Mouse (Mus musculus) bone marrow, adult 2 months (tissue): ENCODE data around the gene Gm525. TPM values are rescaled to one million over a fixed set of nuclear protein-coding genes. Genes with fewer than 3 reads are reported as not detected.

Experiments used
- H3K27ac ChIP-seq: fragments of 200-500 bp; 2 replicates; pipeline ENCODE4 v1.5.1; 2012; ENCODE audit warnings: low read depth, mild to moderate bottlenecking, control low read depth, inconsistent platforms, low read length; ENCODE audit not compliant: control insufficient read depth, poor library complexity, insufficient read depth
- H3K4me1 ChIP-seq: fragments of 200-500 bp; 2 replicates; pipeline ENCODE4 v1.6.1; 2011; ENCODE audit warnings: low read length; ENCODE audit not compliant: control insufficient read depth, insufficient read depth
- H3K4me3 ChIP-seq: fragments of 200-500 bp; replicated peaks from 2 replicates; pipeline ENCODE3; 2011; ENCODE audit warnings: mild to moderate bottlenecking, low read depth, low read length, control low read depth; ENCODE audit not compliant: control insufficient read depth
- CTCF ChIP-seq: fragments of 200-500 bp; IDR thresholded peaks from 2 replicates; pipeline ENCODE4 v1.5.1; 2011; ENCODE audit warnings: low read length, control low read depth; ENCODE audit not compliant: control insufficient read depth, insufficient read depth
- POLR2A ChIP-seq: fragments of 200-500 bp; IDR thresholded peaks from 2 replicates; pipeline ENCODE4 v1.6.1; 2011; ENCODE audit warnings: low read depth, mild to moderate bottlenecking, control low read depth, low read length, borderline replicate concordance; ENCODE audit not compliant: control insufficient read depth
- WGBS: fragments of 180-500 bp; shearing (Covaris S2); methylation state at CpG from one replicate; pipeline ENCODE4 v1.1.7; 2018; 5-methylcytosine and 5-hydroxymethylcytosine counted together
- polyA plus RNA-seq: library from polyadenylated mRNA; stranded (reverse); fragments of >200 nt; gene quantifications from 2 replicates; pipeline ENCODE4 v1.2.4, GENCODE M21; 2011; ENCODE audit warnings: low replicate concordance; ENCODE audit not compliant: missing spikeins, insufficient read depth, insufficient read length

Gm525 gene
- polyA plus RNA-seq, 1 experiment, result not detected

- H3K4me1 ChIP-seq, result no peaks in the 10 kb centered on the region
- TF ChIP-seq CTCF (no peak), POLR2A (no peak)
- no peak overlapping the region for H3K4me3 ChIP-seq
- H3K27ac ChIP-seq, result no peak overlapping the region
- WGBS, result 79% methylated on average over 6 of the region's 6 CpGs
These were observed 7.5 kb upstream of the Gm525 start for GRCm38 (mm10) chr11:89066126-89066525.

- Histone ChIP-seq H3K4me3 (no peak within 1 kb of the TSS), H3K4me1 (no peaks in the 10 kb centered on the region), H3K27ac (no peak within 1 kb of the TSS)
- 97% methylated on average over 1 of the region's 1 CpGs for WGBS
- TF ChIP-seq CTCF (no peak), POLR2A (no peak)
These were observed 6.9 kb upstream of the Gm525 start, which contains the start of gene Dgke for GRCm38 (mm10) chr11:89066750-89067149. Dgke (minus strand) TSS chr11:89066850.

GRCm38 (mm10) chr11:89067301-89067822, 6.3 kb upstream of the Gm525 start:
- no peak for TF ChIP-seq CTCF
- no peak for TF ChIP-seq POLR2A
- WGBS, result 79% methylated on average over 6 of the region's 6 CpGs
- H3K4me1 ChIP-seq, result no peaks in the 10 kb centered on the region
- H3K4me3 ChIP-seq, result no peak overlapping the region
- H3K27ac ChIP-seq, result no peak overlapping the region

GRCm38 (mm10) chr11:89067871-89068490, 5.7 kb upstream of the Gm525 start:
- Histone ChIP-seq H3K27ac (no peak overlapping the region), H3K4me3 (no peak overlapping the region), H3K4me1 (no peaks in the 10 kb centered on the region)
- WGBS, result 55% methylated on average over 11 of the region's 11 CpGs
- TF ChIP-seq CTCF (no peak), POLR2A (no peak)

GRCm38 (mm10) chr11:89068649-89069048, 5.0 kb upstream of the Gm525 start:
- H3K4me1 ChIP-seq, result no peaks in the 10 kb centered on the region
- no peak overlapping the region for H3K4me3 ChIP-seq
- 90% methylated on average over 14 of the region's 14 CpGs for WGBS
- H3K27ac ChIP-seq, result no peak overlapping the region
- TF ChIP-seq POLR2A, result no peak
- TF ChIP-seq CTCF, result no peak

GRCm38 (mm10) chr11:89069303-89069702, 4.3 kb upstream of the Gm525 start:
- Histone ChIP-seq H3K4me1 (no peaks in the 10 kb centered on the region), H3K4me3 (no peak overlapping the region), H3K27ac (no peak overlapping the region)
- 6% methylated on average over 6 of the region's 6 CpGs for WGBS
- TF ChIP-seq POLR2A (no peak), CTCF (no peak)

- Histone ChIP-seq H3K27ac (no peak overlapping the region), H3K4me3 (no peak overlapping the region), H3K4me1 (no peaks in the 10 kb centered on the region; the same call in 1 of the 2 replicates)
- TF ChIP-seq POLR2A, result no peak
- no peak for TF ChIP-seq CTCF
- WGBS, result 76% methylated on average over 5 of the region's 5 CpGs
These were observed 2.1 kb upstream of the Gm525 start for GRCm38 (mm10) chr11:89071522-89071921.

- Histone ChIP-seq H3K27ac (no peak overlapping the region), H3K4me3 (no peak overlapping the region), H3K4me1 (peaks cover 4% of the 10 kb centered on the region; the same call in 1 of the 2 replicates)
- WGBS, result 86% methylated on average over 19 of the region's 19 CpGs
- no peak for TF ChIP-seq CTCF
These were observed 1.3 kb downstream of the Gm525 start for GRCm38 (mm10) chr11:89074783-89075413.
